Mouse (Mus musculus): ENCODE results near the gene Ing3.

DNA sequence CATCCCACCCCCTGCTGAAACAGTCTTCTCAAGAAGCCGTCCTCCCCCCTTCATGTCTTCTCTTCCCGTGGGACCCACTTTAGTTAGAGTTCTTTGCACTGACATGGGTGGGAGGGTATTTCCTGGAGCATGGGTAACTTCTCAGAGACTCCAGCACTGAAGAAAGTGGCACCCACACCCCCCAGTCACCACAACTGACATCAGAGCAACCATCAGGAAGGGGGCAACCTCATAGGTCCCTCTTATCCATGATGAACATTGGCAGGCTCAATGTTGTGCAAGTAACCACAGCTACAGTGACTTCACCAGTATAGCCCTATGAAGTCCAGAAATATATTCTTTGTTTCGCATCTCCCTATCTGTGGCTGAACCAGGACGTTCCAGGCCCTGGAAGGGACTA lies 6.1 kb downstream of the Ing3 start:
- TF ChIP-seq POLR2A (IDR thresholded peaks at IDR 0.05; ENCODE audit: low read depth, low read length) (no peak), TBP (conservative IDR thresholded peaks at IDR 0.05; ENCODE audit: low read depth, low read length) (no peak), CTCF (conservative IDR thresholded peaks at IDR 0.05 in 1 of 2, IDR thresholded peaks at IDR 0.05 in 1 of 2; ENCODE audit: low read depth in 2 of 2, low read length in 2 of 2) (no peak), MAZ (IDR thresholded peaks at IDR 0.05; ENCODE audit: low read depth, low read length) (no peak), CHD1 (IDR thresholded peaks at IDR 0.05; ENCODE audit: low read depth, low read length) (no peak), MAX (IDR thresholded peaks at IDR 0.05; ENCODE audit: low read length) (no peak), RAD21 (IDR thresholded peaks at IDR 0.05; ENCODE audit: low read depth, low read length) (no peak), ZC3H11A (IDR thresholded peaks at IDR 0.05; ENCODE audit: low read depth, low read length) (no peak)
